Mouse (Mus musculus): ENCODE results near the gene Cilp.
"Not testable (repeated sequence)": the region's sequence is repeated elsewhere in the genome, so short reads cannot be mapped to it uniquely, and the experiment has no call there.

Gene Cilp

DNA sequence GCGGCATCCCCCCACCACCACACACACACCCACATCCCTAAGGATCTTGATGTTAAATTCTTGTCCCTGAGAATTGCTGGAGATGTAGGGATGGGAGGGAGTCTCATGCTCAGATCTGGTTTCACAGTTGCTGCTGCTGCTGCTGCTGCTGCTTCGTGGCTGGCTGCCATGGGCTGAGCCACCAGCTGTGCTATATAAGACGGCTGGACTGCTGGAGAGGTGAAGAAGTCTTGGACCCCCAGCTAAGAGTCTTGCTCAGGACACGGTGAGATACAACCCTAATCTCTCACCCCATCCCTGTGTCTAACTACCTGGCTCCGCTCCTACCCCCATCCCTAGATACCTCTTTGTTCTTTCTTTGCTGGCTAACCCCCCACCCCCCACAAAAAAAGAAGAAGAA, at the start of gene Cilp:
Cilp (plus strand) TSS at position 222 of the 400 bp plus-strand sequence.
- no peak for DNase-seq (ENCODE audit: low read depth)

DNA sequence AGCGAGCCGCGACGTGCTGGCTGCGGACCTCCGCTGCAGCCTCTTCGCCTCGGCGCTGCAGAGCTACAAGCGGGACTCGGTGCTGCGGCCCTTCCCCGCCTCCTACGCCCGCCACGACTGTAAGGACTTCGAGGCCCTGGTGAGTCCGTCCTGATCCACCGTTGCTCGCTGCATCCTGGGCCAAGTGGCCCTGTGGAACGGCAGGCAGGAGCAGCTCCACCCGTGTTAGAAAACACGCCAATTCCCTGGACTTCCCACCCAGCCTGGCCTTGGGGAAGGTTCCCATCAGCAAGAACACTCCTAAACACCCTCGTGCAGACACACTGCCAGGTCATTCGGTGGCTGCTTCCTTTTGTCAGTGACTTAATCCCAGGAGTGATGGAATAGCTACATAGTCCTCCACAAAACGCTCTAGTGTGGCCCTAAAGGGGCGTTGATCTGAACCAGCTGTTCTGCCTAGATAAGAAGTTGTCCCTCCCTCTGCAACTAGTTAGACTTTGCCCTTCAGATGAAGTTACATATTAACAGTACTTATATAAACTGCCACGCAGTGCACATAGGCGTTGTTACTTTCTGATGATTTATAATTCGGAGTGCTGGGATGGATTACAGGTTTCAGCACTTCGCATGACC, 49.4 kb upstream of the Cilp start:
- DNase-seq (ENCODE audit: low read depth): peak; percentile 37

DNA sequence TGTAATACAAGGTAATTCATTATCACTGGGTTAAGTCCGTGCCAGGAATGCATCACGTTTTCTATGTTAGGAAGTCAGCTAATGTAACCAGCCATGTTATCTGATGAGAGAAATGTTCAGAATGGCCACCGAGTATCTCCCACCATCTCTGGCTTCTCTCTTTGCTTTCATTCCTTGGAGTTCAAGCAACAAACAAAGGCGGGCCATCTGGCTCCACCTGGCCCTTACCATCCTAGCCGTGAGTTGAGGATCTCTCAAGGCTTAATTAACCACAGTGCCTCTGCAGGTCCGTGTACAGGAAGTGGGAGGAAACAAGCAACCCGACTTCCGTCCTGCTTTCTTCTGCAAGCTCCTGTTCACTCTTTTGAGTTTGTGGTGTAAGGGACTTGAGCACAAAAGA, 48.0 kb upstream of the Cilp start:
- DNase-seq (ENCODE audit: low read depth): peak; percentile 72

- peak; percentile 52 for DNase-seq (ENCODE audit: low read depth)
Measured at GRCm38 (mm10) chr9:65217661-65218060, 47.3 kb upstream of the Cilp start.

DNA sequence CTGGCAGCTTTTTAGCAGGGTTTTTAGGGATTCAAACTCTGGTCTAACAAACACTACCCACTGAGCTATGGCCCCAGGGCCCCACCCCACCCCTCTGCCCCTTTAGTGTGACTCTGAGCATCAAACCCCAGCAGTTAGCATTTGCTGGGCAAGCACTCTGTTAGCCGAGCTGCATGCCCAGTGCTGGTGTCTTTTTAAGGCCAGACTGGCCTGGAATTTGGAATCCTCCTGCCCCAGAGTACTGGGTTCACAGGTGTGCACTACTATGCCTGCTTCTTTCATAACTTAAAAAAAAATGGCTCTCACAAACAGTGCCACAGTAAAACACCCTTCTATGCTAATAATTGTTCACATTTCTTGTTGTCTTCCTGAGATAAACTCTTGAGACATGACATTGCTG, 46.1 kb upstream of the Cilp start:
- DNase-seq (ENCODE audit: low read depth): no peak

DNA sequence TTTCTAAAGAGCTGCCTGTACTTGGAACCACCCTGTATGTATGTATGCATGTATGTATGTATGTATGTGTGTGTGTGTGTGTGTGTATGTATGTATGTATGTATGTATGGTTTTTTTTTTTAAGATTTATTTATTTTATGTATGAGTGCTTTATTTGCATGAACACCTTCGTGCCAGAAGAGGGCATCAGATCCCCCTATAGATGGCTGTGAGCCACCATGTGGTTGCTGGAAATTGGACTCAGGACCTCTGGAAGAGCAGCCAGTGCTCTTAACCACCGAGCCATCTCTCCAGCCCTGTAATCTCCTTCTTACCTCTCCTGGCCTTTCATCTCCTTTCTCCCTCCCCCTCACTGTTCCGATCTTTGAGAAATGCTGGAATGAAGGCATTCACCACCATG, 44.6 kb upstream of the Cilp start:
- DNase-seq (ENCODE audit: low read depth): not testable (repeated sequence)

DNA sequence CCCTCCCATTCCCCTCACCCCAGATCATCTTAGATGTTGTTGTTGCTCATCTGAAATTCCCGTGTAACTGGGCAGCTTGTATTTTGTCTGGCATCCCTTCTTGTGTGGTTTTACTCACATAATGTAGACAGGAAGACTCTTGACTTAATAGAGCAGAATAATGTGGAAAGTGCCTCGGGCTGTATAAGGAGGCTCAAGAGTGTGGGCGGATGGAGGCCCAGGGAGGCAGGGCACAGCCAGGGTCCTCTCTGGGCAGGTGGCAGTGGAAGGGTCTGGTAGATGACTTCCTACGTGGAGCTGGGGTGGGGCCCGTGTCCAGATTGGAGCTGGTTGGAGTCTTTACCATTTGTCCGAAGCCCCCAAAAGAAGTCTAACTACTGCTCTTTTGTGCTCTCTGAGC, 41.1 kb upstream of the Cilp start:
- no peak for DNase-seq (ENCODE audit: low read depth)

GRCm38 (mm10) chr9:65225795-65226194, 39.2 kb upstream of the Cilp start:
- DNase-seq (ENCODE audit: low read depth): peak; percentile 29

- peak; percentile 34 for DNase-seq (ENCODE audit: low read depth)
Measured at GRCm38 (mm10) chr9:65230250-65230649, 34.7 kb upstream of the Cilp start.

DNA sequence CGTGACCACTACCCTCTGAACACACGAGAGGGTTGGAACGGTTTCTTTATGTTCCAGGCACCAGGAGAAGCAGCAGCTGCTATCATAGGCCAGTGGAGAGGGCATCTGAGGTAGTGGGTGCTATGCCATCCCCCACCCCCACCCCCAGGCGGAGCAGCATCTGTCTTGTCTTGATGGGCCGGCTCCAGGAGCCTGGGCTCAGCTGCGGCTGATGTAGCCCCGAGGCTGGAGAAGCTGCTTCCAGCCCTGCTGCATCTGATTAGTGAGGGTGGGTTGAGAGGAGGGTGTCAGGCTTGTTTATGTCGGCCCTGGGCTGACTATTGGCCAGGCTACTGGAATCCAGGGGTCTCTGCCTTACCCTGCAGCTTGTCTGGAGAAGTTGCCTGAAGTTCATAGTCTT, 33.7 kb upstream of the Cilp start:
- DNase-seq (ENCODE audit: low read depth): no peak

- no peak for DNase-seq (ENCODE audit: low read depth)
Measured at GRCm38 (mm10) chr9:65233243-65233985, 31.6 kb upstream of the Cilp start.

DNA sequence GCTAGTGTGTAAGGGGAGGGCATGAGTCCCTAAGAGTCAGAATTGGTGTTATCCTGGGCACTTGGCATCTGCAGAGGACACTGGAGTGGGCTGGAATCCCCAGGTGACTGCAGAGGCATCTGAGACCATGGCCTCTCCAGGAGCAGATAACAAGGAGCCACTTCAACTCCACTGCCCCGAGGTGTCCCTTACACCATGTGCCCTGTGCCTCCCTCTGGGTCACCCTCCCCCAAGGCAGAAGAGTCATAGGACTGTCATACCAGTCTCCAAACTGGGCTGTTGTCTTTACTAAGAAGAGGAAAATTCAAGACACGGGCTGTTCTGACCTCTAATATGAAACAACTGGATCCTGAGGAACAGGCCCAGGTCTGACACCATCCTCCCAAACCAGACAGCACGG, 30.2 kb upstream of the Cilp start:
- DNase-seq (ENCODE audit: low read depth): no peak

DNA sequence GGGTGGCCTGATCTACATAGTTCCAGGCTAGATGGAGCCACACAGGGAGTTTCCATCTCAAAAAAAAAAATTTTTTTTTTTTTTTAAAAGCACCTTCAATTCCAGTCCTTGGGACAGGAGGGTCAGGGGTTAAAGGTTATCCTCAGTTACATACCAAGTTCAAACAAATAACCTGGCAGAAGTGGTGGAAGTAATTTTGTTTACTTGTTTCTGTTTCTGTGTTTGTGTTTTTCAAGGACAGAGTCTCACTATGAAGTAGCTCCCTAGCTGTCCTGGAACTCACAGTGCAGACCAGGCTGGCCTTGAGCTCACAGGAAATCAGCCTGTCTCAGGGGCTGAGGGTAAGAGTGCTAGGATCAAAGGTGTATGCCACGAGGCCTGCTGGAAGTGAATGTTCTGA, 29.4 kb upstream of the Cilp start:
- no peak for DNase-seq (ENCODE audit: low read depth)

- DNase-seq (ENCODE audit: low read depth): no peak
Measured at GRCm38 (mm10) chr9:65237616-65238015, 27.4 kb upstream of the Cilp start.

GRCm38 (mm10) chr9:65238191-65238760, 26.7 kb upstream of the Cilp start:
- no peak for DNase-seq (ENCODE audit: low read depth)

- no peak for DNase-seq (ENCODE audit: low read depth)
Measured at GRCm38 (mm10) chr9:65239176-65239575, 25.8 kb upstream of the Cilp start.

DNA sequence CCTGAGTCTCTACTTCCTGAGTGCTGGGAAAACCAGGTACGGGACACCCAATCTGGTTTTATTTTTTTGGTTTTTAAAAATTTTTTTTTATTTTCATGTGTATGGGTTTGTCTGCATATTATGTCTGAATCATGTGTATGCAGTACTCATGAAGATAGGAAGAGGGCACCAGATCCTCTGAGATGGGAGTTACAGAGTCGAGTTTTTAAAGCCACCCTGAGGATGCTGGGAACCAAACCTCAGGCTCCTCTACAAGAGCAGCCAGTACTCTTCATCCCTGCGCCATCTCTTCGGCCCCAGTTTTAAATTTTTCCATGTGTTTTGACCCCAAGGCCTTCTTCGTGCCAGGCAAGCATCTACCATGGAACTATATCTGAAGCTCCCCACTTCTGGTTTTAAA, 25.2 kb upstream of the Cilp start:
- DNase-seq (ENCODE audit: low read depth): no peak

DNA sequence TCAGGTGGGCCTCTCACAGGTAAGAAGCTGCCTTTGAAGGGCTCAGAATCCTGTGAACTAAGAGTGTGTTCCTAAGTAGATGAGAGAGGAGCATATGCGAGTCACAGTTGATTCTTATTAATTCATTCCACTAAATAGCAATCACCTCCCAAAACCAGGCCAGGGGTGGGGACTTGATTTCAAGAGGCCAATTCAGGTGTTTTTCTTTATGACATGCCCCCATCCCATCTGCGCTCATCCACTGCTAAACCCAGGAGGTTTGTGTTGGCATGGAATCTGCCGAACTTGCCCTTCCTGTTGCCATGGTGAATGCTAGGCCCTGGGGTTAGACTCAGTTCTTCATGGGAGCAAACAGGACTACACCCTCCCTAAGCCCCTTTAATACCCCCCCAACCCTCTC, 24.4 kb upstream of the Cilp start:
- no peak for DNase-seq (ENCODE audit: low read depth)

DNA sequence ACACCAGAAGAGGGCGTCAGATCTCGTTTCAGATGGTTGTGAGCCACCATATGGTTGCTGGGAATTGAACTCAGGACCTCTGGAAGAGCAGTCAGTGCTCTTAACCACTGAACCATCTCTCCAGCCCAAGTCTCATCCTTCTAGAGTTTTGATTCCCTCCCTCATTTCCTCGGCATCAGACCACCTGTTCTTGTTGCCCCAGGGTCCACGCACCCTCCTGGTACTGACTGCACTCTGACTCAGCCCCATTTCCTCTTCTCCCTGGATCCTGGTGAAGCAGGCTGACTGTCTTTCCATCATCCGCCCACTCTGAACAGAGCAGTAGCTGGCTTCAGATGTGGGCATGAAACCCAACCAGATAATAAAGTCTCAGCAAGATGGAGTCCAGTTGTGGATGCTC, 23.0 kb upstream of the Cilp start:
- DNase-seq (ENCODE audit: low read depth): no peak

GRCm38 (mm10) chr9:65243249-65243648, 21.7 kb upstream of the Cilp start:
- no peak for DNase-seq (ENCODE audit: low read depth)

DNA sequence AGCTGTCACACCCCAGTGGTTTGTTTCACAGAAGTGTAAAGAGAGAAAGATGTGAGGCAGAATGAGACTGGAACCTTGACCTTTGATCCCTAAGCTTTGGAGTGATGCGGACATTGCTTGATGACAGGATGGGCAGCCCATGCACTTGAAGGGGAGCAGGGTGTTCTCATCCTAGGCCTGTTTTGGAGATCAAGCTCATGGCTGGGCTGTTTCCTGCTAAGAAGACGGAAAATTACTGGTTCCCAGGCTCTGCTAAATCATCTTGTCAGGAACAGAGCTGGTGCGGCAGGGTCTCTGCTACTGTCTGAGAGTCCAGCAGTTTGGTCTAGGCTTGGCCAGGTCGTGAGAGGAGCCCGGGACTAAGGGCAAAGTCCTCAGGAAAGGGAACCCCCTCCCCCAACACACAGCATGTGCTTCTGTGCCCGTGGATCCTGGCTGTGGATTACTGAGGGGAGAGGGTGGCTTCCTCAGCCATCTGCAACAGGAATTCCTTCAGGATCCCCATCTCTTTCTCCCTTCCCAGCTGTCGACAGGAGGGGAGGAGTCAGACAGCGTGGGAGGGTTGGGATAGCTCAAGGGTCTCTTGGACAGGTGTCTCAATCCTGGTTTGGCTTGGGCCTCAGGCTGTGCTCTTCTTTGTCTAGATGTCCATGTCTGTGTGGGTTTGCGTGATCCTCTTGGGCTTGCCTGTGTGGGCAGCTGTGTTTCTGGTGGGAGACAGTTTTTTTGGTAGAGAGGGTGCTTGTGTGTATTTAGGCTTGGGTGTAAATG, 20.8 kb upstream of the Cilp start:
- DNase-seq (ENCODE audit: low read depth): no peak

DNA sequence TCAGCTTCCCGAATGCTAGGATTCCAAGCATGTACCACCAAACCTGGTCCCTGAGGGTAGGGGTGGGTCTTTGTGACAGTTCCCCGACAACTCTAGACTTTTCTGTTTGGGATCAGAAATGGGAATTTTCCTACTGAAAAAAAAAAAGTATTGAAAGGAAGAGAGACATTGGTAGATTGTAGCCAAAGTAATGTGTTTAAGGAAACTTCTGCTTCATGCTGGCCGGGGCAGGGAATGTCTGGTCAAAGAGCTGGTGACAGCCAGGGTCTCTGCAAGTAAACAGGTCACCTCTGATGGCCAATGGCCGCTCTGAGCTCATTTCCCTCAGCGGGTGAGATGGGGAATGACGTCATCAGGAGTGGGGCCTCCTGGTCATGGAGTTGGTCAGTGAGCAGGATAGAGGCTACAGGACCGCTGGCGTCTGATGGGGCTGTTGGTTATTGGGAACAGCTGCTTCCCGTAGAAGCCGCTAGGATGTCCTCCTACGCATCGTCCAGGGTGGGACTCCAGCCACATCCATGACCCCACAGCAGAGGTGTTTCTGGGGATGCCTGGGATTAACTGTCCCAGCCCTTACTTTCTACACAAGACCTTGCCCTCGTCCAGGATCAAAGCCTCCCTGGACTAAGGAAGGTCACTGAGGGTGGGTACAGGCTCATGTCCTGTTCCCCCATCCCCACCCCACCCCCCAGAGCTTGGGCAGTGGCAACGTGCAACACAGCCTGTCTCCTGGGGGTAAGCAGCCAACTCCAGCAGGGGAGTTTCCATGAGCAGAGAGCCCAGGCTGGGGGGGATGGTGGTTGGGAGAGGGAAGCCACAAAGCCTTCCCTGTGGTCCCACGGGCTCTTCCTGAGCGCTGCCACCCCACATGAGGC, 17.2 kb upstream of the Cilp start:
- no peak for DNase-seq (ENCODE audit: low read depth)

Data from naive thymus-derived CD4-positive, alpha-beta T cell, adult 2 months (primary cell).